In genomic region chr11:116012262-116012947, GRCm38 (mm10) we compare ENCODE assay signal across 8 mouse cellular contexts. TPM values are rescaled to one million over a fixed set of nuclear protein-coding genes. Genes with fewer than 3 reads are reported as not detected.
DNase-seq lines count a peak whose midpoint lies in the region; ATAC-seq lines count a peak whose summit lies in the region.

Gene Galk1, minus strand, starts transcription at chr11:116012719.

- H3K4me1 ChIP-seq in intestine, embryonic 15.5 days (replicated peaks): peaks cover 10% of the 10 kb centered on the region; the same call in 1 of the 2 replicates

- peak within 1 kb of the TSS; percentile 72 for H3K4me2 ChIP-seq in intestine, embryonic 15.5 days (replicated peaks)

- ATAC-seq in intestine, embryonic 15.5 days: peak; percentile 93
- ATAC-seq in megakaryocyte-erythroid progenitor cell, adult 5-6 weeks (replicated peaks; ENCODE audit: low FRiP score, low TSS enrichment, poor library complexity, severe bottlenecking): peak; percentile 73

- peak within 1 kb of the TSS; percentile 75 for H3K9ac ChIP-seq in intestine, embryonic 15.5 days

- H3K36me3 ChIP-seq in intestine, embryonic 15.5 days: peaks cover 19% of the 10 kb centered on the region

- no peaks in the 10 kb centered on the region for H3K27me3 ChIP-seq in intestine, embryonic 15.5 days (replicated peaks)

- H3K9me3 ChIP-seq in intestine, embryonic 15.5 days: no peaks in the 10 kb centered on the region

- under 1% methylated on average over 55 of the region's 55 CpGs for WGBS in intestine, embryonic 15.5 days

- peak within 1 kb of the TSS; percentile 92 for H3K27ac ChIP-seq in intestine, embryonic 15.5 days

- peak; percentile 93 to 95 for DNase-seq in adrenal gland, adult (ENCODE audit: inconsistent age in 2 of 2, low spot score in 1 of 2)
- peak; percentile 90 for DNase-seq in embryo, embryonic 11.5 days (ENCODE audit: low read depth, low spot score)
- DNase-seq in gastrocnemius, postnatal 36 days: peak; percentile 81 to 85
- DNase-seq in left cerebral cortex, postnatal 14 days (ENCODE audit: low spot score in 2 of 2): peak; percentile 82 to 86
- DNase-seq in right cerebral cortex, postnatal 25 days: peak; percentile 86
- peak; percentile 85 to 88 for DNase-seq in urinary bladder, postnatal 36 days (ENCODE audit: low spot score in 2 of 2)

- peak within 1 kb of the TSS; percentile 60 for H3K4me3 ChIP-seq in intestine, embryonic 15.5 days (replicated peaks)

- intact Hi-C loops in gastrocnemius, postnatal 36 days (cut with DNase I): no loop called here
- intact Hi-C loops in left cerebral cortex, postnatal 14 days (cut with DNase I): no loop called here

RNA-seq across cellular contexts. Expression of gene Galk1, which starts in this region (rescaled TPM):
- total RNA-seq in gastrocnemius, postnatal 36 days (2021): 1 to 10 TPM; 3.0 to 3.8 TPM
- 274 and 302 TPM in 2 replicates for polyA plus RNA-seq in intestine, embryonic 15.5 days (2015; fragmentation: Nextera tagmentation; extraction: Ambion mirVana)
- 10 to 100 TPM; 18.8 to 19.4 TPM for total RNA-seq in left cerebral cortex, postnatal 14 days (2021)
- total RNA-seq in megakaryocyte-erythroid progenitor cell, adult 5-6 weeks (2014; fragmentation: Nextera tagmentation): 31.7 and 35.1 TPM in 2 replicates
- total RNA-seq in megakaryocyte-erythroid progenitor cell, adult 5-6 weeks (2017): 29.7 and 39.5 TPM in 2 replicates

Comparison
In these comparisons a context has a peak if more than half of its experiments do, and no peak if none do; other contexts are left out.
1. Peak in every context shown above with its lines: DNase-seq, ATAC-seq, H3K4me3 ChIP-seq and H3K27ac ChIP-seq.
2. RNA of gene Galk1 (total RNA-seq): 29.7 to 39.5 TPM in megakaryocyte-erythroid progenitor cell, adult 5-6 weeks and 18.8 to 19.4 TPM in left cerebral cortex, postnatal 14 days; 3.0 to 3.8 TPM in gastrocnemius, postnatal 36 days; every median in the first group is over 4 times any median in the second.